Mouse (Mus musculus): ENCODE data around the gene Fam173a. TPM values are rescaled to one million over a fixed set of nuclear protein-coding genes. Genes with fewer than 3 reads are reported as not detected.

The Fam173a gene
- polyA plus RNA-seq, 1 experiment from 2014 or later: 116 TPM

GRCm38 (mm10) chr17:25785281-25785745, 7.4 kb downstream of the Fam173a start, which contains the start of gene Haghl:
Gene Haghl (minus strand): TSS chr17:25785673.
- peak; percentile 98 for DNase-seq (ENCODE audit: low spot score)
- TF ChIP-seq EP300 (IDR thresholded peaks at IDR 0.05): no peak
- peak; percentile 18 for TF ChIP-seq CTCF (IDR thresholded peaks at IDR 0.05)
- Histone ChIP-seq H3K27me3 (replicated peaks; ENCODE audit: insufficient read depth, low read length) (no peaks in the 10 kb centered on the region), H3K4me1 (ENCODE audit: insufficient read depth, low read depth, low read length) (peaks cover 8% of the 10 kb centered on the region; the same call in 1 of the 2 replicates), H3K4me2 (replicated peaks; ENCODE audit: low read depth, low read length) (peak within 1 kb of the TSS; percentile 65), H3K9me3 (ENCODE audit: low read length) (no peaks in the 10 kb centered on the region), H3K4me3 (ENCODE audit: low read depth, low read length) (peak within 1 kb of the TSS; percentile 54), H3K27ac (ENCODE audit: low read length) (no peak within 1 kb of the TSS), H3K9ac (replicated peaks; ENCODE audit: low read depth) (peak within 1 kb of the TSS; percentile 1; the same call in 1 of the 2 replicates), H3K36me3 (ENCODE audit: insufficient read depth, low read length) (peaks cover 11% of the 10 kb centered on the region)
- WGBS: under 1% methylated on average over 23 of the region's 23 CpGs
- peak; percentile 91 for ATAC-seq

GRCm38 (mm10) chr17:25783861-25784574, 8.7 kb downstream of the Fam173a start:
- H3K4me1 ChIP-seq (ENCODE audit: insufficient read depth, low read depth, low read length): peaks cover 8% of the 10 kb centered on the region; the same call in 1 of the 2 replicates
- WGBS: 62% methylated on average over 15 of the region's 15 CpGs
- ATAC-seq (no peak), DNase-seq (ENCODE audit: low spot score) (no peak)
- H3K4me3 ChIP-seq (ENCODE audit: low read depth, low read length): no peak overlapping the region
- no peak overlapping the region for H3K9ac ChIP-seq (replicated peaks; ENCODE audit: low read depth)
- H3K27me3 ChIP-seq (replicated peaks; ENCODE audit: insufficient read depth, low read length): no peaks in the 10 kb centered on the region
- TF ChIP-seq CTCF (IDR thresholded peaks at IDR 0.05): no peak
- no peak for TF ChIP-seq EP300 (IDR thresholded peaks at IDR 0.05)
- H3K36me3 ChIP-seq (ENCODE audit: insufficient read depth, low read length): peaks cover 15% of the 10 kb centered on the region
- no peak overlapping the region for H3K27ac ChIP-seq (ENCODE audit: low read length)
- H3K4me2 ChIP-seq (replicated peaks; ENCODE audit: low read depth, low read length): no peak overlapping the region; the same call in 1 of the 2 replicates
- no peaks in the 10 kb centered on the region for H3K9me3 ChIP-seq (ENCODE audit: low read length)

- ATAC-seq: no peak
- no peak for DNase-seq (ENCODE audit: low spot score)
- Histone ChIP-seq H3K9ac (replicated peaks; ENCODE audit: low read depth) (no peak overlapping the region), H3K4me1 (ENCODE audit: insufficient read depth, low read depth, low read length) (peaks cover 8% of the 10 kb centered on the region; the same call in 1 of the 2 replicates), H3K4me3 (ENCODE audit: low read depth, low read length) (no peak overlapping the region), H3K27me3 (replicated peaks; ENCODE audit: insufficient read depth, low read length) (no peaks in the 10 kb centered on the region), H3K36me3 (ENCODE audit: insufficient read depth, low read length) (peaks cover 15% of the 10 kb centered on the region), H3K4me2 (replicated peaks; ENCODE audit: low read depth, low read length) (no peak overlapping the region), H3K27ac (ENCODE audit: low read length) (no peak overlapping the region), H3K9me3 (ENCODE audit: low read length) (no peaks in the 10 kb centered on the region)
- 67% methylated on average over 7 of the region's 7 CpGs for WGBS
- TF ChIP-seq CTCF (IDR thresholded peaks at IDR 0.05) (no peak), EP300 (IDR thresholded peaks at IDR 0.05) (no peak)
Observed at GRCm38 (mm10) chr17:25783086-25783485, 9.6 kb downstream of the Fam173a start.

- H3K4me1 ChIP-seq (ENCODE audit: insufficient read depth, low read depth, low read length): peaks cover 8% of the 10 kb centered on the region; the same call in 1 of the 2 replicates
- WGBS: 71% methylated on average over 6 of the region's 6 CpGs
- peaks cover 15% of the 10 kb centered on the region for H3K36me3 ChIP-seq (ENCODE audit: insufficient read depth, low read length)
- no peak overlapping the region for H3K4me3 ChIP-seq (ENCODE audit: low read depth, low read length)
- DNase-seq (ENCODE audit: low spot score) (no peak), ATAC-seq (no peak)
- TF ChIP-seq EP300 (IDR thresholded peaks at IDR 0.05) (no peak), CTCF (IDR thresholded peaks at IDR 0.05) (no peak)
- no peak overlapping the region for H3K9ac ChIP-seq (replicated peaks; ENCODE audit: low read depth)
- no peak overlapping the region for H3K4me2 ChIP-seq (replicated peaks; ENCODE audit: low read depth, low read length)
- no peaks in the 10 kb centered on the region for H3K27me3 ChIP-seq (replicated peaks; ENCODE audit: insufficient read depth, low read length)
- no peak overlapping the region for H3K27ac ChIP-seq (ENCODE audit: low read length)
- no peaks in the 10 kb centered on the region for H3K9me3 ChIP-seq (ENCODE audit: low read length)
Observed at GRCm38 (mm10) chr17:25781339-25781738, 11.4 kb downstream of the Fam173a start.

- 97% methylated on average over 5 of the region's 5 CpGs for WGBS
- ATAC-seq (no peak), DNase-seq (ENCODE audit: low spot score) (no peak)
- Histone ChIP-seq H3K4me1 (ENCODE audit: insufficient read depth, low read depth, low read length) (peaks cover 4% of the 10 kb centered on the region), H3K4me3 (ENCODE audit: low read depth, low read length) (no peak overlapping the region), H3K9ac (replicated peaks; ENCODE audit: low read depth) (no peak overlapping the region), H3K4me2 (replicated peaks; ENCODE audit: low read depth, low read length) (no peak overlapping the region), H3K36me3 (ENCODE audit: insufficient read depth, low read length) (peaks cover 15% of the 10 kb centered on the region), H3K9me3 (ENCODE audit: low read length) (no peaks in the 10 kb centered on the region), H3K27ac (ENCODE audit: low read length) (no peak overlapping the region), H3K27me3 (replicated peaks; ENCODE audit: insufficient read depth, low read length) (no peaks in the 10 kb centered on the region)
- no peak for TF ChIP-seq EP300 (IDR thresholded peaks at IDR 0.05)
- no peak for TF ChIP-seq CTCF (IDR thresholded peaks at IDR 0.05)
Observed at GRCm38 (mm10) chr17:25777948-25778347, 14.8 kb downstream of the Fam173a start.

- Histone ChIP-seq H3K9me3 (ENCODE audit: low read length) (no peaks in the 10 kb centered on the region), H3K27me3 (replicated peaks; ENCODE audit: insufficient read depth, low read length) (no peaks in the 10 kb centered on the region), H3K9ac (replicated peaks; ENCODE audit: low read depth) (no peak overlapping the region), H3K4me2 (replicated peaks; ENCODE audit: low read depth, low read length) (no peak overlapping the region), H3K4me3 (ENCODE audit: low read depth, low read length) (no peak overlapping the region), H3K4me1 (ENCODE audit: insufficient read depth, low read depth, low read length) (peaks cover 4% of the 10 kb centered on the region), H3K36me3 (ENCODE audit: insufficient read depth, low read length) (0 out of 2 replicates have a peak, but pooled peaks cover 4% of the 10 kb centered on the region), H3K27ac (ENCODE audit: low read length) (no peak overlapping the region)
- DNase-seq (ENCODE audit: low spot score) (no peak), ATAC-seq (no peak)
- 72% methylated on average over 10 of the region's 10 CpGs for WGBS
- TF ChIP-seq EP300 (IDR thresholded peaks at IDR 0.05) (no peak), CTCF (IDR thresholded peaks at IDR 0.05) (no peak)
Observed at GRCm38 (mm10) chr17:25775318-25776062, 17.2 kb downstream of the Fam173a start.
